Mouse (Mus musculus) hindbrain, embryonic 14.5 days (tissue): Measurements from ENCODE around the gene Gm1043. TPM values are rescaled to one million over a fixed set of nuclear protein-coding genes. Genes with fewer than 3 reads are reported as not detected.

Experiments used
- ATAC-seq: fragments of 200-750 bp; cut with Nextera tagmentation; 2 replicates; pipeline ENCODE4 v1.8.0; 2017; ENCODE audit warnings: moderate number of reproducible peaks, mild to moderate bottlenecking, moderate TSS enrichment, moderate library complexity; ENCODE audit not compliant: low FRiP score
- DNase-seq: peaks from one replicate; pipeline ENCODE4 v3.0.0-alpha.2; 2015; ENCODE audit warnings: low spot score
- H3K27ac ChIP-seq: fragments of 300-500 bp; sonication (generic); 2 replicates; pipeline ENCODE4 v1.5.1; 2014; ENCODE audit warnings: mild to moderate bottlenecking, moderate library complexity
- H3K27me3 ChIP-seq: fragments of 300-500 bp; sonication (generic); 2 replicates; pipeline ENCODE4 v1.6.1; 2014; ENCODE audit warnings: mild to moderate bottlenecking, low read length, mixed read lengths; ENCODE audit not compliant: control insufficient read depth, insufficient read depth
- H3K36me3 ChIP-seq: fragments of 300-500 bp; sonication (generic); replicated peaks from 2 replicates; pipeline ENCODE4 v1.6.1; 2014; ENCODE audit not compliant: control insufficient read depth, insufficient read depth
- H3K4me1 ChIP-seq: fragments of 300-500 bp; sonication (generic); replicated peaks from 2 replicates; pipeline ENCODE4 v1.6.1; 2014; ENCODE audit warnings: antibody characterized with exemption, low read length, mixed read lengths; ENCODE audit not compliant: control insufficient read depth, insufficient read depth
- H3K4me2 ChIP-seq: fragments of 300-500 bp; sonication (generic); replicated peaks from 2 replicates; pipeline ENCODE4 v1.6.1; 2014; ENCODE audit warnings: mild to moderate bottlenecking, moderate library complexity
- H3K4me3 ChIP-seq: fragments of 300-500 bp; sonication (generic); replicated peaks from 2 replicates; pipeline ENCODE4 v1.5.1; 2014; ENCODE audit warnings: mild to moderate bottlenecking, low read length
- H3K9ac ChIP-seq: fragments of 300-500 bp; sonication (generic); 2 replicates; pipeline ENCODE4 v1.6.1; 2014
- H3K9me3 ChIP-seq: fragments of 300-500 bp; sonication (generic); 2 replicates; pipeline ENCODE4 v1.6.1; 2016; ENCODE audit warnings: low read length; ENCODE audit not compliant: control insufficient read depth
- WGBS: fragments of 180-500 bp; shearing (Covaris S2); extraction: QIAGEN DNeasy Blood & Tissue Kit; methylation state at CpG from one replicate; pipeline ENCODE4 v1.1.7; 2014; 5-methylcytosine and 5-hydroxymethylcytosine counted together
- polyA plus RNA-seq: library from polyadenylated mRNA; unstranded; fragments of >200 nt; fragmentation: Nextera tagmentation; extraction: Ambion mirVana; gene quantifications from 2 replicates; pipeline ENCODE4 v1.2.1, GENCODE M21; 2014

Gm1043 gene
- polyA plus RNA-seq, 1 experiment from 2014 or later = 2.0 TPM

DNA sequence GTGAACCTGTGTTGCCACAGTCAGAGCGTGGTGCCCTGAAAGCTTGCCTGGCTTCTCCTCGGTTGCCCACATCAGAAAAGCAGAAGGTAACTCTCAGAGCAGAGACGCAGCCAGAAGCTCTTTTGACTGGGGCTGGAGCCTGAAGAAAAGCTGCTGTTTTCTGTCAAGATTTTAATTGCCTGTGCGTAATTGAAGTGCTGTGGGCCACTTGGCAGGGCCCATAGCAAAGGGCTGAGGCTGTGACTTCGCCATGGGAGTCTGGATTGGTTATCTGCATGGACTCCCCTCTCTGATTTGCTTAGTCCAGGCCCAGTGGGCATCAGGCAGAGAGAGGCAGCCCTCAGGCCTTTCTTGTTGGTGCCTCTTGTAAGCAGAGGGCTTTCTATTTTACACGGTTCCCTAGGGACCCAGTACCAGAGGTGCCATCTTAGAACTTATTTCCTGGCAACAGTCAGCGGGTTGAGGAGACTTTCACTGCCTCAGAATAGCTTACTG, 36.1 kb downstream of the Gm1043 start:
- Histone ChIP-seq H3K4me2 (no peak overlapping the region), H3K27me3 (no peaks in the 10 kb centered on the region), H3K4me3 (no peak overlapping the region), H3K36me3 (peaks cover 38% of the 10 kb centered on the region), H3K9me3 (no peaks in the 10 kb centered on the region), H3K4me1 (no peaks in the 10 kb centered on the region), H3K27ac (no peak overlapping the region), H3K9ac (no peak overlapping the region)
- ATAC-seq (no peak), DNase-seq (no peak)
- 74% methylated on average over 7 of the region's 7 CpGs for WGBS

DNA sequence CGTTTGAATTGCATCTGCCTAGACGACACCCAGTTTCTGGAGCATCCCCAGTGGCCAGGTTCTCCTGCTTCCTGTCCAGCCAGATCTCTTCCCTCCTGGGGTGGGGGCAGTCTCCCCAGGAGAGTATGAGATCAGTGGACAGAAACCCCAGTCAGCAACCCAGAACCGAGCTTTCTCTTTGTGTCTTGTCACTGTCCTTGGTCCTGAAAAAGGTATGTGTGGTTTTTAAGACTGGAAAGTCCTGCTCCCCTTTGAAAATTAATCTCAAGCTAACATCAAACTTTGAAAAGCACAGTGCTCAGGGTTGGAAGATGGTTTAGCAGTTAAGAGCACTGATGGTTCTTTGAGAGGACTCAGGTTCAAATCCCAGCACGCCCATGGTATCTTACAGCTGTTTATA, 46.7 kb downstream of the Gm1043 start:
- no peak overlapping the region for H3K4me3 ChIP-seq
- H3K9ac ChIP-seq = no peak overlapping the region
- no peaks in the 10 kb centered on the region for H3K36me3 ChIP-seq
- H3K27ac ChIP-seq = no peak overlapping the region
- 57% methylated on average over 4 of the region's 4 CpGs for WGBS
- ATAC-seq = no peak
- H3K4me1 ChIP-seq = no peaks in the 10 kb centered on the region
- H3K27me3 ChIP-seq = no peaks in the 10 kb centered on the region
- H3K9me3 ChIP-seq = no peaks in the 10 kb centered on the region
- no peak overlapping the region for H3K4me2 ChIP-seq
- no peak for DNase-seq

DNA sequence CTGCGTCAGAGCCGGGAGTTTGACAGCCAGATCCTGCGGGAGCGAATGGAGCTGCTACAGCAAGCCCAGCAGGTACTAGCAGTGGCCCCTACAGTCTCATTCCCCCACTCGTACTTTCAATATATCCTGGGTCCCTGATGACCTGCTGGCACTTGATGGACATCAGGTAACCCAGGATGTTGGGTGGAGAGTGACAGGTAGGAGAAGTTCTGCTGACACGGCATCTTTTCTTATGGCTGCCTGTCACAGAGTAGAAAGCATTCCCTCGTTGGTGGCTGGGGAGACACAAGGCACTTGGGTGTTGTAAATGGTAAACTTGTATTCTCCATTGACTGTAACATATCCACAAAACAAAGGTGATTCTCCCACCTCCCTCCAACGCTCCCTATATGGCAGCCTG, 56.6 kb downstream of the Gm1043 start:
- H3K27me3 ChIP-seq = no peaks in the 10 kb centered on the region
- DNase-seq (no peak), ATAC-seq (no peak)
- H3K9ac ChIP-seq = no peak overlapping the region
- no peak overlapping the region for H3K4me3 ChIP-seq
- H3K4me2 ChIP-seq = no peak overlapping the region
- H3K27ac ChIP-seq = no peak overlapping the region
- no peaks in the 10 kb centered on the region for H3K9me3 ChIP-seq
- 78% methylated on average over 8 of the region's 8 CpGs for WGBS
- H3K4me1 ChIP-seq = no peaks in the 10 kb centered on the region
- no peaks in the 10 kb centered on the region; the same call in 1 of the 2 replicates for H3K36me3 ChIP-seq

DNA sequence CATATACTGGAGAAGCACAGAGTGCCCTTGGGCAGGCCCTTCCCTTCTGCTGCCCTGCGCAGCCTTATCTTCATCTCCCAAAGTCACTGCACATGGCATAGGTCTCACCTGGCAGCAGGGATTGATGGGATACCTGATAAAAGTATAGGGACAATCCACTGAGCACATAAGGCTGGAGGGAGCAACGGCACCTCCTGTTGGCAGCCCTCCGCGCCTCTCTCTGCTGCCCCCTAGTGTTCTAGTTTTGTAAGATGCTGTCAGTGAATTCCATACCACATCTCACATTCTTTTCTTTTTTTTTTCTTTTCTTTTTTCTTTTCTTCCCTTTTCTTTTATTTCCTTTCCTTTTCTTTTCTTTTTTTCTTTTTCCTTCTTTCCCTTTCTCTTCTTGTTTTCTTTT, 62.4 kb downstream of the Gm1043 start:
- no peak overlapping the region for H3K9ac ChIP-seq
- ATAC-seq = no peak

DNA sequence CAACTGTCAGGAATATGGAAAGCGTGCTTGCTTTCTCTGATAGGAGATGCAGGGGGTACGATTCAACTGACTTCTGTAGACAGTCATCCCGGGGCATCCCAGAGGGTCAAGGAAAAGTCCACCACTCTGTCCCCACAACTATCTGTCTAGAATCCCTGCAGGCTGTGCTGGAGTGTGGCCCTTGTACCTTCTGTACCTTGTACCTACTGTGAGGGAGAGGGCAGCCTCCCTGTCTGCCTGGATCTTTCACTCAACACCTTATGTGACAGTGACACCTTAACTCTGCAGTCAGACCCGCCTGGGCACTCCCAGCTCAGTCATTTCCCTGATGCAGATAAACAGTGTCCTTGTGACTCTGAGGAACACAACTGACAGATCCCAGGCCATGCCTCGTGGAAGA, 65.5 kb downstream of the Gm1043 start:
- no peaks in the 10 kb centered on the region for H3K27me3 ChIP-seq
- no peaks in the 10 kb centered on the region for H3K9me3 ChIP-seq
- no peak overlapping the region for H3K27ac ChIP-seq
- 85% methylated on average over 5 of the region's 5 CpGs for WGBS
- 0 out of 2 replicates have a peak, but pooled peaks have one; percentile 38 for ATAC-seq
- H3K4me3 ChIP-seq = no peak overlapping the region
- no peak for DNase-seq
- H3K4me2 ChIP-seq = no peak overlapping the region
- no peaks in the 10 kb centered on the region for H3K4me1 ChIP-seq
- H3K9ac ChIP-seq = no peak overlapping the region
- H3K36me3 ChIP-seq = no peaks in the 10 kb centered on the region

More for the DNA sequence above, 62.4 kb downstream of the Gm1043 start:
- H3K36me3 ChIP-seq = no peaks in the 10 kb centered on the region; the same call in 1 of the 2 replicates
- WGBS = 11% methylated on average over 4 of the region's 4 CpGs
- no peak overlapping the region for H3K4me3 ChIP-seq
- peak; percentile 75 for DNase-seq
- no peak overlapping the region for H3K27ac ChIP-seq
- no peaks in the 10 kb centered on the region for H3K9me3 ChIP-seq
- no peaks in the 10 kb centered on the region for H3K27me3 ChIP-seq
- H3K4me2 ChIP-seq = no peak overlapping the region
- H3K4me1 ChIP-seq = no peaks in the 10 kb centered on the region

DNA sequence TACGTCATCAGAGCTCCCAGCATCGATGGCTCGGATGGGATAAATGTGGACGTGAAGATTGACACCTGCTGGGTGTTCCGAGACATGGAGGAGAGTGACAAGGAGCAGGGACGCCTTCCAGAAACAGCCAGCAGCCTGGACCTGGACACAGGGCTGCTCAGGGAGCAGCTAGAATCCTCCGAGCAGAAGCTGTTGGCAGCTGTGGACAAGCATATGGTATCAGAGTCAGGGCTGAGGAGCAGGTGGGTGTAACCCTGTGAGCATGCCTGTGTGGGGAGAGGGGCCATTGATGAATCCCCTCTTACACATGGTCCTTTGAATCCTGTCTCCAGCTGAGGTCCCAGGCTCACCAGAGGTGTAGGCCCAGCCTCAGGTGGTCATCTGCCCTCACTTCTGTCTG, 69.3 kb downstream of the Gm1043 start:
- no peak overlapping the region for H3K4me3 ChIP-seq
- no peak overlapping the region for H3K27ac ChIP-seq
- no peak overlapping the region for H3K4me2 ChIP-seq
- no peaks in the 10 kb centered on the region for H3K4me1 ChIP-seq
- DNase-seq = no peak
- no peaks in the 10 kb centered on the region for H3K36me3 ChIP-seq
- no peaks in the 10 kb centered on the region for H3K27me3 ChIP-seq
- H3K9me3 ChIP-seq = no peaks in the 10 kb centered on the region
- no peak overlapping the region for H3K9ac ChIP-seq
- no peak for ATAC-seq
- WGBS = 77% methylated on average over 7 of the region's 7 CpGs

DNA sequence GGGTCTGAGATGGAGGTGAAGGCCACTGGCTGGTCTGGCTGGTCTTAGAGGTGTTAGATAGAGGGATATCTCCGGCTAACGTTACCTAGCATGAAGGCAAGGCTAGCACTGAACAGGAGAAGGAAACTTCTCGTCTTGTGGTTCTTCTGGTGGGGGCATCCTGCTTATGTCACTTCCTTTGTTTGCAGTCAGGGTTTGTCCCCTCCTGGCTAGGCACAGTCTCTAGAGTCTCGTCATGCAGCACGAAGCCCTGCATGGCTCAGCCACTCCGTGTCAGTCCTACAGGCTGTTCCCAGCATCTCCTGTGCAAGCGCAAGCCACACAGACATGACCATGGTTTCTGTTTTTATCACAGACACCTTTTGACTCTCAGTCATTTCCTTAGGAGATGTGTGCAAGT, 73.2 kb downstream of the Gm1043 start:
- peaks cover 32% of the 10 kb centered on the region for H3K27me3 ChIP-seq
- WGBS = 80% methylated on average over 7 of the region's 7 CpGs
- H3K9me3 ChIP-seq = no peaks in the 10 kb centered on the region
- H3K4me2 ChIP-seq = no peak overlapping the region
- H3K9ac ChIP-seq = no peak overlapping the region
- H3K4me1 ChIP-seq = peaks cover 9% of the 10 kb centered on the region
- H3K36me3 ChIP-seq = no peaks in the 10 kb centered on the region
- H3K27ac ChIP-seq = no peak overlapping the region
- ATAC-seq (no peak), DNase-seq (no peak)
- H3K4me3 ChIP-seq = no peak overlapping the region

DNA sequence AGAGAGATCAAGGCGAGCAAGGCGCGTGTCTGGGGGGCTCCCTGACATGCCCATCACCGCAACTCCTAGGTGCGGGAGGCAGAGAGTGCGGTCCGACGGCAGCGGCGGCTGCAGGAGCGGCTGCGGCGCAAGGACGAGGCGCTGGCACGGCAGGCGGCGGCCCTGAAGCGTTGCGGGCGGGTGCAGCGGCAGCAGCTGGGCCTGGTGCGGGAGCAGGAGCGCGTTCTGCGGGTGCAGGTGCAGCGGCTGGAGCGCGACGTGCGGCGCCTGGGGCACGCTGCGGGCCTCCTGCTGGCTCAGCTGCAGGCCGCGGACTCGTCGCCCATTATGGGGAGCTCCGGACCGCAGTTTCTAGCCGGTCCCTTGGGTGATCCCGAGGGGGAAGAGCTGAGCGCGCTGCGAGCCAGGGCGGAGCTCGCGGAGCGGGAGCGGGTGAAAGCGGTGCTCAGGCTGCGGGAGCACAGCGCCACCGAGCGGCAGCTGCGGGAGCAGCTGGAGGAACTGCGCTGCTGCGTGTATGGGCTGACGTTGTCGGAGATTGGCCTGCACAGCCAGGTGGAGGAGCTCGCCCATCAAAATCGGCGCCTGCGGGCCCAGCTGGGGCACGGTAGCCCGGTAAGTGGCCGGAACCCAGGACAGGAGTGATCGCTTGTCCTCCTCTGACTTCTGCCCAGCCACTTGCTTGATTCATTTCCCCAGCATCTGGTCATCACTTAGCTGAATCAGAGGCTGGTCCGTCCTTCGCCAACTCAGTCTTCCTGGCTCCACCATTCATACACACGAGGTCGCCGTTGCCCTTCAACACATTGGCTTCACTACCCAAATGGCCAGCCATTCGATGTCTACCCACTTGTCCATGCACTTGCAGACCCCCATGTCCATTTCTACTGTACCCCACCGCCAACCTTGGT, 78.0 kb downstream of the Gm1043 start:
- Histone ChIP-seq H3K27me3 (peaks cover 41% of the 10 kb centered on the region), H3K4me3 (peak overlapping the region; percentile 45), H3K9me3 (no peaks in the 10 kb centered on the region), H3K4me1 (peaks cover 16% of the 10 kb centered on the region), H3K36me3 (no peaks in the 10 kb centered on the region), H3K27ac (peak overlapping the region; percentile 70), H3K9ac (peak overlapping the region; percentile 63), H3K4me2 (peak overlapping the region; percentile 75)
- WGBS = 5% methylated on average over 75 of the region's 75 CpGs
- ATAC-seq (peak; percentile 93), DNase-seq (peak; percentile 88)

DNA sequence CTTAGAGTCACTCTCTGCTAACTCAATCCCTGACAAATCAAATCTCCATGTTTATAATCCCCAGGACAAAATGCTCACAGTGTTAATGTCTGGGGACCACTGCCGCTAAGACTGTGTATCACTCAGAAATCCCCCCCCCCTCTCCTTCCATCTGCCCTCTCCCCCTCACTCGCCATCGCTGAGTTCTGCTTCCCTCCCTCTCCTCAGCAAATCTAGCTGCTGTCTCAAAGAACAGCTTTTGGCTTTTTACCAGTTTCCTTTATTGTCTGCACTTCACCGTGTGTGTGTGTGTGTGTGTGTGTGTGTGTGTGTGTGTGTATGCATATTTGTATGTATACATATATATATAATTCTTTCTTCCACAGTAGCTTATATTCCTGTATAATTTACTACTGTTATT, 91.3 kb downstream of the Gm1043 start:
- ATAC-seq (no peak), DNase-seq (no peak)
- no peak overlapping the region for H3K4me3 ChIP-seq

More for the DNA sequence above, 91.3 kb downstream of the Gm1043 start:
- 27% methylated on average over 4 of the region's 4 CpGs for WGBS
- Histone ChIP-seq H3K9ac (no peak overlapping the region), H3K36me3 (no peaks in the 10 kb centered on the region; the same call in 1 of the 2 replicates), H3K27me3 (no peaks in the 10 kb centered on the region), H3K4me1 (no peaks in the 10 kb centered on the region), H3K4me2 (no peak overlapping the region), H3K9me3 (no peaks in the 10 kb centered on the region), H3K27ac (no peak overlapping the region)
